Mouse (Mus musculus) liver, embryonic 14.5 days (tissue): ENCODE measurements around the gene Gm39566. TPM values are rescaled to one million over a fixed set of nuclear protein-coding genes. Genes with fewer than 3 reads are reported as not detected.
A peak's percentile ranks its signal among the peaks of the same experiment; 100 is the strongest.

Experiments used
- ATAC-seq: fragments of 200-750 bp; cut with Nextera tagmentation; 2 replicates; pipeline ENCODE4 v1.8.0; 2017; ENCODE audit warnings: moderate number of reproducible peaks, mild to moderate bottlenecking, moderate library complexity; ENCODE audit not compliant: insufficient read depth
- DNase-seq, 3 experiments: peaks; one replicate each; pipeline ENCODE4 v3.0.0-alpha.2; 2012 to 2013; ENCODE audit warnings: low read depth in 3 of 3, low spot score in 3 of 3
- H3K27ac ChIP-seq: fragments of 300-500 bp; sonication (generic); 2 replicates; pipeline ENCODE4 v1.5.1; 2014; ENCODE audit warnings: moderate library complexity, mild to moderate bottlenecking, control low read depth, inconsistent platforms
- H3K27me3 ChIP-seq: fragments of 300-500 bp; sonication (generic); 2 replicates; pipeline ENCODE4 v1.6.1; 2014; ENCODE audit warnings: mild to moderate bottlenecking, low read length, moderate library complexity; ENCODE audit not compliant: control insufficient read depth, insufficient read depth
- H3K36me3 ChIP-seq: fragments of 300-500 bp; sonication (generic); replicated peaks from 2 replicates; pipeline ENCODE4 v1.6.1; 2014; ENCODE audit warnings: low read depth; ENCODE audit not compliant: control insufficient read depth, insufficient read depth
- H3K4me1 ChIP-seq, 2 experiments: fragments of 200-500 bp in 1 of 2; fragments of 300-500 bp in 1 of 2; sonication (generic) in 1 of 2; replicated peaks; 2 replicates each; pipeline ENCODE4 v1.6.1; 2012 to 2014; ENCODE audit warnings: antibody characterized with exemption in 1 of 2, inconsistent platforms in 1 of 2, low read length in 1 of 2; ENCODE audit not compliant: control insufficient read depth in 2 of 2, insufficient read depth in 2 of 2
- H3K4me2 ChIP-seq: fragments of 300-500 bp; sonication (generic); 2 replicates; pipeline ENCODE4 v1.6.1; 2014; ENCODE audit warnings: low read depth, mild to moderate bottlenecking, control low read depth, moderate library complexity
- H3K4me3 ChIP-seq, 2 experiments: fragments of 200-500 bp in 1 of 2; fragments of 300-500 bp in 1 of 2; sonication (generic) in 1 of 2; 2 replicates each; pipeline ENCODE4 v1.5.1; 2012 to 2014; ENCODE audit warnings: low read depth in 2 of 2, low read length in 2 of 2, mild to moderate bottlenecking in 2 of 2, control low read depth in 1 of 2, inconsistent platforms in 1 of 2, moderate library complexity in 1 of 2; ENCODE audit not compliant: insufficient read depth in 1 of 2
- H3K9ac ChIP-seq: fragments of 300-500 bp; sonication (generic); replicated peaks from 2 replicates; pipeline ENCODE4 v1.6.1; 2014; ENCODE audit warnings: mild to moderate bottlenecking, control low read depth, moderate library complexity
- H3K9me3 ChIP-seq: fragments of 300-500 bp; sonication (generic); 2 replicates; pipeline ENCODE4 v1.6.1; 2016; ENCODE audit warnings: low read length, mixed read lengths; ENCODE audit not compliant: control insufficient read depth
- CTCF ChIP-seq: IDR thresholded peaks from 2 replicates; pipeline ENCODE4 v1.5.1; 2016; ENCODE audit warnings: antibody characterized with exemption, low read depth, control low read depth
- EP300 ChIP-seq: IDR thresholded peaks from 2 replicates; pipeline ENCODE4 v1.6.1; 2016; ENCODE audit warnings: antibody characterized with exemption, low read depth
- WGBS: fragments of 180-500 bp; shearing (Covaris S2); extraction: QIAGEN DNeasy Blood & Tissue Kit; methylation state at CpG from one replicate; pipeline ENCODE4 v1.1.7; 2014; ENCODE audit not compliant: insufficient replicate concordance; 5-methylcytosine and 5-hydroxymethylcytosine counted together
- polyA plus RNA-seq, 2 experiments: library from polyadenylated mRNA; depleted of rRNA in 1 of 2; stranded (reverse) in 1 of 2; unstranded in 1 of 2; fragments of >200 nt; fragmentation: Nextera tagmentation in 1 of 2; extraction: Ambion mirVana in 1 of 2; gene quantifications; 2 replicates each; pipeline versions ENCODE4 v1.2.1 to v1.2.3; 2012 to 2014

Gene Gm39566
- polyA plus RNA-seq, 2 experiments, result not detected

DNA sequence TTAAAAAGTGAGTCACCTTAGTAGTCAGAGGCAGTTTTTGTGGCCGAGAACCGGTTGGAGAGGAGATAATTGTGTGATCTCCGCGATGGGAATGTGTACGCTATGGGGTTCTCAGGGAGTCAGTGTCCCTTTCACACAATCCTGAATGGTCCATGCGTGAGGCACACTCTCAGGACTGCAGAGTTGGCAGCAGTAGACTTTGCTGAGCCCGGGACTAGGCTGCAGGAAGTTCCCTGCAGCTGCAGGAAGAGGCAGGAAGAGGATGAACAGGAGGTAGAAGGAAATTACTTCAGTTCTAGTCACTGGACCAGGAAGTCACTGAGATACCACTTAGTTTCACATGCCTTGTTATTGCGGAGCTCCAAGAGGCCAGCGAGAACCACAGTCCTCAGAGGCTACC lies 34.0 kb upstream of the Gm39566 start:
- H3K9me3 ChIP-seq, result no peaks in the 10 kb centered on the region

DNA sequence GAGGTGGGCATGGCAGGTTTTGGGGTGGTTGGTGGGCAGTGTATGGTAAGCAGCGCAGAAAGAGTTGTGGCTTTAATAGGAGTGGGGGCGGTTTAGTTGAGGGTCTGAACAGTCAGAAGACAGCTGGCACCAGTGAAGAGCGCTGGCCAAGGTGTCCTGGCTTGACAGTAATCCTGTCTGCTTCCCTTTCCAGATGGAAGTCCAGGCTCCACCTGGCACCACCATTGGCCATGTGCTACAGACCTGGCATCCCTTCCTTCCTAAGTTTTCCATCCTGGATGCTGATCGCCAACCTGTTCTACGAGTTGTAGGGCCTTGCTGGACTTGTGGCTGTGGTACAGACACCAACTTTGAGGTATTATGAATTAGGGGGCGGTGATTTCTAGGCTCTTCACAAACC lies 32.9 kb upstream of the Gm39566 start:
- H3K4me2 ChIP-seq, result peak overlapping the region; percentile 96
- H3K4me3 ChIP-seq, result no peak overlapping the region
- DNase-seq (no peak), ATAC-seq (no peak)
- 91% methylated on average over 6 of the region's 6 CpGs for WGBS
- H3K9me3 ChIP-seq, result no peaks in the 10 kb centered on the region
- no peak for TF ChIP-seq CTCF
- TF ChIP-seq EP300, result no peak
- H3K9ac ChIP-seq, result no peak overlapping the region
- peak overlapping the region; percentile 12; the same call in 1 of the 2 replicates for H3K27ac ChIP-seq
- no peaks in the 10 kb centered on the region for H3K27me3 ChIP-seq
- peaks cover 42 to 52% of the 10 kb centered on the region in 2 experiments for H3K4me1 ChIP-seq
- peaks cover 20% of the 10 kb centered on the region for H3K36me3 ChIP-seq

More for the DNA sequence above, 34.0 kb upstream of the Gm39566 start:
- ATAC-seq (no peak), DNase-seq (no peak)
- TF ChIP-seq EP300 (no peak), CTCF (no peak)
- 73% methylated on average over 9 of the region's 9 CpGs for WGBS
- no peak overlapping the region; the same call in 1 of the 2 replicates for H3K27ac ChIP-seq
- no peak overlapping the region for H3K4me3 ChIP-seq
- peaks cover 20% of the 10 kb centered on the region for H3K36me3 ChIP-seq
- H3K4me1 ChIP-seq, result peaks cover 50 to 59% of the 10 kb centered on the region in 2 experiments
- no peak overlapping the region for H3K9ac ChIP-seq
- no peak overlapping the region for H3K4me2 ChIP-seq
- no peaks in the 10 kb centered on the region for H3K27me3 ChIP-seq

DNA sequence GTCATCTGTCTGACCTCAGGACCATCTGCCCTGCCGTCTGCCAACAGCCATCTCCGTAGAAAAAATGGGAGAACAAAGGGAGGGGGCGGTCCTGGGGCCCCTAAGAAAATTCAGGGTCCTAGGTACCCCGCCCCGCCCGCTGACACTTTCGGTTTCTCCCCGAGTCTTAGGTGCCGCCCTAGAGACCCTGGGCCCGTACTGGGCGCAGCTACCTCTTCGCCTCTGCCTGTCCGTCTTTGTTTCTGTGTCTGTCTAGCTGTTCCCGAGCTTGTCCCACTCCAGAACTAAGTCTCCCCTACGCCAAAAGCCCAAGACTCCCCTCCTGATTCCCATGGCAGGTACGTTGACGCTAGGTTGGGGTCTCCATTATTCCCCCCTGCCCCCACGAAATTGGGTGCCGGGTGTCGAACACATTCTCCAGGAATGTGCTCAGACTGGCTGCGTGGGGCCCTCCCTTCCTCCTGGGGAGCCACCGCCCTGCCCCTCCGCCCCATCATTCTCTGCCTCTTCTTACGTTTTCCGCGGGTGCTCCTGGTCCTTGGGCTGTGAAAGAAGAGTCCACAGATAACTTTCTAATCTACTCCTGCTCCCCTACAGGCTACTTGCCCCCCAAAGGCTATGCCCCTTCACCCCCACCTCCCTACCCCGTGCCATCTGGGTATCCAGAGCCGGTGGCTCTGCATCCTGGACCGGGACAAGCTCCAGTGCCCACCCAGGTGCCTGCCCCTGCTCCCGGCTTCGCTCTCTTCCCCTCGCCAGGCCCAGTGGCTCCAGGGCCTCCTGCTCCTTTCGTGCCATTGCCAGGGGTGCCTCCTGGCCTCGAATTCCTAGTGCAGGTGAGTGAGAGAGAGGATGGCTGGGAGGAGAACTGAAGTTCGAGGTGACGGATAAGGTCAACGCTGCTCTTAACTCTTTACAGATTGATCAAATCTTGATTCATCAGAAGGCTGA lies 31.9 kb upstream of the Gm39566 start:
- Histone ChIP-seq H3K9ac (peak overlapping the region; percentile 91), H3K9me3 (no peaks in the 10 kb centered on the region), H3K36me3 (peaks cover 17% of the 10 kb centered on the region), H3K27me3 (no peaks in the 10 kb centered on the region), H3K27ac (peak overlapping the region; percentile 92), H3K4me3 (peak overlapping the region; percentile 78 to 94), H3K4me1 (peaks cover 34 to 46% of the 10 kb centered on the region in 2 experiments), H3K4me2 (peak overlapping the region; percentile 96)
- DNase-seq (no peak), ATAC-seq (peak; percentile 64)
- WGBS, result 13% methylated on average over 37 of the region's 37 CpGs
- TF ChIP-seq CTCF, result no peak
- TF ChIP-seq EP300, result no peak

DNA sequence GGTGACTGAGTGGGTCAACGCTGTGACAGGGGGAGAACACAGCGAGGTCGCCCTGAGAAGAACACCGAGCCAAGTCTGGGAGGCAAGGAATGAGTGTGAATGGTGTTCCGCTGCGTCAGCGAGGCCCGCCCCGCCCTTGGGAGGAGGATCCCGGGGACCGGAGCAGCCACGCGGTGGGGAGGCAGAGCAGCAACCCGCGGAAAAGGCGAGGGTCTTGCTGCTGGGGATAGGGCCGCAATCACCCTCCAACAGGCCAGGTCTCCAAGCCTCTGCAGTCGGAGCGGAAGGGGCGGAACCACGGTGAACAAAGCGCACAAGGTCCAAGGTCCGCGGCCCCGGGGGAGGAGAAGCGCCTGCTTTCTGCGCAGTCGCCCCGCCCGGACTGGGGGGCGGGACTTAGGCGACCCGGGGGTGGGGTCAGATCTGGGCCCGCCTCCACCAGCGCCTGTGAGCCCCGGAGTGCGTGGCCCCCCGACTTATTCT lies 31.1 kb upstream of the Gm39566 start, which contains the start of gene Plscr3:
Gene Plscr3, plus strand, starts transcription at position 179 of the 483 bp plus-strand sequence.
- peaks cover 26 to 40% of the 10 kb centered on the region in 2 experiments for H3K4me1 ChIP-seq
- DNase-seq (peak; percentile 75 to 80 (median 76)), ATAC-seq (peak; percentile 91)
- peaks cover 10% of the 10 kb centered on the region for H3K36me3 ChIP-seq
- H3K4me3 ChIP-seq, result peak within 1 kb of the TSS; percentile 78 to 94
- peak within 1 kb of the TSS; percentile 92 for H3K27ac ChIP-seq
- 0 out of 2 replicates have a peak, but pooled peaks have one; percentile 19 for TF ChIP-seq CTCF
- peak; percentile 37 for TF ChIP-seq EP300
- H3K9ac ChIP-seq, result peak within 1 kb of the TSS; percentile 91
- peak within 1 kb of the TSS; percentile 96 for H3K4me2 ChIP-seq
- no peaks in the 10 kb centered on the region for H3K9me3 ChIP-seq
- no peaks in the 10 kb centered on the region for H3K27me3 ChIP-seq
- WGBS, result under 1% methylated on average over 38 of the region's 38 CpGs

DNA sequence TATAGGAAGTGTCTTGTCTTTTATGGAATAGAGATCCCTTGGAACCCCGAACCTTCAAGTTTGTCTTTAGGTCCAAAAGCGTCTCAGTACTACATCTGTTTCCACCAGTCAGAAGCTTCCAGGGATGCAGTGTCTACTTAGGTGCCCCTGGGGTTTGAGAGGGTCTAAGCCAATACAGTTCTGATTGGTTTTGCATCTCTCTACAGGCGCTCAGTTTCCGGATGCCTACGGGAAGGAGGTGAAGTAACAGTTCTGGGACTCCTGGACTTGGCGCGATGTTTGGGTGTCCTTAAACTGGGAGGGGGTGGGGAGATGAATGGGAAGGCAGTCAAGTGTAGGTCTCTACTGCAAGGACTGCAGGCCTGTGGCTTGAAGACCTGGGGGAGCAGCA lies 23.6 kb upstream of the Gm39566 start:
- DNase-seq (no peak), ATAC-seq (peak; percentile 12; the same call in 1 of the 2 replicates)
- Histone ChIP-seq H3K36me3 (no peaks in the 10 kb centered on the region), H3K27me3 (peaks cover 38% of the 10 kb centered on the region), H3K4me2 (peak overlapping the region; percentile 94), H3K9ac (peak overlapping the region; percentile 81), H3K27ac (peak overlapping the region; percentile 76), H3K4me3 (peak overlapping the region; percentile 67 to 88), H3K9me3 (no peaks in the 10 kb centered on the region), H3K4me1 (peaks cover 16 to 22% of the 10 kb centered on the region in 2 experiments)
- TF ChIP-seq EP300 (no peak), CTCF (no peak)
- 0% methylated on average over 7 of the region's 7 CpGs for WGBS
